Mouse (Mus musculus) cerebellum, adult 2 months (tissue): ENCODE results near the gene Ptpru.

Source experiments
- CTCF ChIP-seq: fragments of 200-500 bp; IDR thresholded peaks from 2 replicates; pipeline ENCODE4 v1.5.1; 2011; ENCODE audit warnings: low read depth, mild to moderate bottlenecking, control low read depth, low read length, moderate library complexity, borderline replicate concordance; ENCODE audit not compliant: insufficient read depth
- POLR2A ChIP-seq: fragments of 200-500 bp; IDR thresholded peaks from 2 replicates; pipeline ENCODE4 v1.6.1; 2011; ENCODE audit warnings: low read length, control low read depth, borderline replicate concordance; ENCODE audit not compliant: insufficient read depth

DNA sequence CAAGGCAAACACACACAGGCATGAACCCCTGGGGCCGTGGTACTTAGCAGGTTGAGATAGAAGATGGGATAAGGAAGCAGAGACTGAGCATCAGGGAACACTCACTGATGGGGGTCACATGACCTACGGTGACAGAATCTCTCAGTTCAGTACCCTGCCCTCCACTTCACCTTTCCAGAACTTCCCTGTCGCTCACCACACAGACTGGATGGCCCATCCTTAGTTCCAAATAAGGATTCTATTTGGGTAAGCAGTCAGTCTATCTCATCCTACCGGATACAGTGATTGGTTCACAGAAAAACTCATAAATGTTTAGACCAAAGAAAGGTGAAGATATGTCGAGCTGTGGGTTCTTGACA, 93.4 kb downstream of the Ptpru start:
- TF ChIP-seq CTCF (no peak), POLR2A (no peak)
